Mouse (Mus musculus) liver, embryonic 12.5 days (tissue): Measurements from ENCODE around the gene Vps13c. TPM values are rescaled to one million over a fixed set of nuclear protein-coding genes. Genes with fewer than 3 reads are reported as not detected.

Source experiments
- ATAC-seq: fragments of 200-750 bp; cut with Nextera tagmentation; 2 replicates; pipeline ENCODE4 v1.8.0; 2017; ENCODE audit warnings: moderate number of reproducible peaks, mild to moderate bottlenecking, moderate library complexity
- H3K27ac ChIP-seq: fragments of 300-500 bp; sonication (generic); 2 replicates; pipeline ENCODE4 v1.5.1; 2016; ENCODE audit warnings: mild to moderate bottlenecking
- H3K27me3 ChIP-seq: fragments of 300-500 bp; sonication (generic); replicated peaks from 2 replicates; pipeline ENCODE4 v1.6.1; 2016; ENCODE audit warnings: mild to moderate bottlenecking, moderate library complexity
- H3K36me3 ChIP-seq: fragments of 300-500 bp; sonication (generic); 2 replicates; pipeline ENCODE4 v1.6.1; 2016; ENCODE audit warnings: mild to moderate bottlenecking, moderate library complexity
- H3K4me1 ChIP-seq: fragments of 300-500 bp; sonication (generic); 2 replicates; pipeline ENCODE4 v1.6.1; 2016
- H3K4me2 ChIP-seq: fragments of 300-500 bp; sonication (generic); 2 replicates; pipeline ENCODE4 v1.6.1; 2016; ENCODE audit warnings: mild to moderate bottlenecking, moderate library complexity
- H3K4me3 ChIP-seq: fragments of 300-500 bp; sonication (generic); 2 replicates; pipeline ENCODE4 v1.5.1; 2016; ENCODE audit warnings: mild to moderate bottlenecking, moderate library complexity
- H3K9ac ChIP-seq: fragments of 300-500 bp; sonication (generic); 2 replicates; pipeline ENCODE4 v1.6.1; 2016; ENCODE audit warnings: mild to moderate bottlenecking, moderate library complexity
- H3K9me3 ChIP-seq: fragments of 300-500 bp; sonication (generic); replicated peaks from 2 replicates; pipeline ENCODE4 v1.6.1; 2016; ENCODE audit warnings: mild to moderate bottlenecking, moderate library complexity
- WGBS: fragments of 180-500 bp; shearing (Covaris S2); methylation state at CpG from one replicate; pipeline ENCODE4 v1.1.7; 2016; ENCODE audit not compliant: insufficient replicate concordance; 5-methylcytosine and 5-hydroxymethylcytosine counted together
- polyA plus RNA-seq: library from polyadenylated mRNA; unstranded; fragments of >200 nt; fragmentation: Nextera tagmentation; extraction: Ambion mirVana; gene quantifications from 2 replicates; pipeline ENCODE4 v1.2.1, GENCODE M21; 2016

The Vps13c gene
- polyA plus RNA-seq: 9.7 and 11.7 TPM in 2 replicates

DNA sequence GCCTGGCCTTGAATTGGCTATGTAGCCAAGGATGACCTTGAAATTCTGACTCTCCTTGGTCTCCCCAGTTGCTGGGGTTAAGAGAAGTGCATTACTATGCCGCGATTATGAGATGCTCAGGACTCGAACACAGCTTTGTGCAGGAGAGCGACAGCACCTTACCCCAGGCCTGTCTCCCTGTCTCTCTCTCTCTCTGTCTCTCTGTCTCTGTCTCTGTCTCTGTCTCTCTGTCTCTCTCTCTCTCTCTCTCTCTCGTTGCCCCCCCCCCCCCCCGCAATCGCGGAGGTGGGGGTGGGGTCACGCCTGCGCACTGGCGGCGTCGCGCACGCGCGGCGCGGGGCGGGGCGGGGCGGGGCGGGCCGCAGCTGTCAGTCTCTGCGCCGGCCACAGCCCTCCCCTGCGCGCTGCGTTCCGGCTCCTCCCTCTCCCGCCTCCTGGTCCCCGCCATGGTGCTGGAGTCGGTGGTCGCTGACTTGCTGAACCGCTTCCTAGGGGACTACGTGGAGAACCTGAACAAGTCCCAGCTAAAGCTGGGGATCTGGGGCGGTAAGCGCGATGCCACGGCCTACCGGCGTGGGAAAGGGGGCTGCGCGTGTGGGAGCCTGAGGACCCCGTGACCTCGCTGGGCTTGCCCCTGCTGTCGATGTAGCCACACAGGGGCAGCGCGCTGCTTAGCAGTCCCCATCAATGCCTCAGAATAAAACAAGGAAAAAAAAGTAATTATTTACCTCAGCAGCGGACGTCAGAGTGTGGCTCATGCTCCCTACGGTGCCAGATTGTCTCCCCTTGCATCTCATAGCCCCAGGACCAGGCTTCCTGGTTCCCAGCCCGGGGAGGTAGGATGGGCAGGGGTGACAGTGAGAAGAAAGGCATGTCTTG lies at the start of gene Vps13c:
Gene Vps13c, plus strand, starts transcription at position 416 of the 879 bp plus-strand sequence.
- ATAC-seq: peak; percentile 96
- peaks cover 70% of the 10 kb centered on the region for H3K4me1 ChIP-seq
- WGBS: 0% methylated on average over 33 of the region's 53 CpGs

DNA sequence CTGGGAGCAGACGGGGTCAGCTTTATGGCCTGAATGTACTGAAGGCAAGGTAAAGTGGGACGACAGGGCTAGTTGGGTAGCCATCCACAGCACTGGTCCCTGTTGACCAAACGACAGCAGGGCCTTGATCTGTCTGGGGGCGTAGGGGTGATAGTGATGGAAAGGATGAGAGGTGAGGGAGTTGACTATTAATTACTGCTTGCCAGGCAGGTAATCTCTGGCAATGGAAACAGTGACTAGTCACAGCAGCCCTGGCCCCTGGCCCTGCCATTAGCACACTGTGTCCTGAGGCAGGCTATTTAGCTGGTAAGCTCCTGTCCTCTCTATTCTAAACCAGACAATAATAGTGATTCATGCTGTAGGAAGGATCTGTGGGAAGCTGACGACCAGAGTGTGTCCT lies 47.8 kb upstream of the Vps13c start:
- Histone ChIP-seq H3K4me2 (no peak overlapping the region), H3K4me3 (no peak overlapping the region), H3K9me3 (no peaks in the 10 kb centered on the region), H3K4me1 (no peaks in the 10 kb centered on the region), H3K36me3 (no peaks in the 10 kb centered on the region), H3K27me3 (peaks cover 14% of the 10 kb centered on the region), H3K27ac (no peak overlapping the region), H3K9ac (no peak overlapping the region)
- WGBS: 53% methylated on average over 5 of the region's 5 CpGs
- no peak for ATAC-seq

More for the DNA sequence above, at the start of gene Vps13c:
- Histone ChIP-seq H3K4me2 (peak within 1 kb of the TSS; percentile 78), H3K36me3 (peaks cover under 1% of the 10 kb centered on the region; the same call in 1 of the 2 replicates), H3K9me3 (no peaks in the 10 kb centered on the region), H3K9ac (peak within 1 kb of the TSS; percentile 89), H3K27ac (peak within 1 kb of the TSS; percentile 78), H3K4me3 (peak within 1 kb of the TSS; percentile 81), H3K27me3 (peaks cover 6% of the 10 kb centered on the region; the same call in 1 of the 2 replicates)

DNA sequence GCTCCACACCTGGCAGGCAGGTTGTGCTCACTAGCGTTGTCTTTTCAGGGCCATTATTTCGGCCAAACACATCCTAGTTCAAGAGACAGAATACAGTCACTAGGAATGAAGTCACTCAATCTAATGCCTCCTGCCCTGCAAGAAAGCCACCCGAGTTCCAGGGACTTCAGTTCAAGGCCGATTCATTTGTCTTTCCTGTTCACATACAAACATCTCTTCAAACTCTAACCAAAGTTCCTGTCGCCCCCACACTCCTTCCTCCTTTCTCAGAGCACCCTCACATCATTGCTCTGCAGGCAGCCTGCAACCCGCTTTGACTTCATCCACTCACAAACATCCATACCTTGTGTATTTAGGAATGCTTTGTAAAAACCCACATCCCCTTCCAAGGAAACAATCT lies 46.7 kb upstream of the Vps13c start:
- Histone ChIP-seq H3K36me3 (no peaks in the 10 kb centered on the region), H3K4me1 (no peaks in the 10 kb centered on the region), H3K27ac (no peak overlapping the region), H3K27me3 (peaks cover 14% of the 10 kb centered on the region), H3K4me3 (no peak overlapping the region), H3K9ac (no peak overlapping the region), H3K9me3 (no peaks in the 10 kb centered on the region), H3K4me2 (no peak overlapping the region)
- WGBS: 34% methylated on average over 6 of the region's 6 CpGs
- ATAC-seq: no peak

DNA sequence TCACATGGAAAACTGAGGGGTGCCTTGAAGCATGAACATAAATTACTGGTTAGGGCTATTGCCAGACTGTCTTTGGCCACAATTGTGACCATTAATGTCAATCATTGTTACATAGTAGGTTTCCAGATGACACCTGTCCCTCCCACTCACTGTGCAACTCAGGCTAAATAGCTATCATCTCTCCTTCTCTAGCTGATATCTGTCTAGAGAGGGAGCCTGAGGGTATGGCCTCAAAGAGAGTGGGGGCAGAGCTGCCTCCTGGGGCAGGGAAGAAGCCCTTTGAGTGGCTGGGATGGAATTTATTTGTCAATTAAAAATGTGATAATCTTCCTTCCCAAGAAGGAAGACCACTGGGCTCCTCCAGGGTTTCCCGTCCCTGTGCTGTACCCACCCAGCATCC lies 46.0 kb upstream of the Vps13c start:
- no peaks in the 10 kb centered on the region for H3K36me3 ChIP-seq
- H3K9me3 ChIP-seq: no peaks in the 10 kb centered on the region
- no peak overlapping the region for H3K4me2 ChIP-seq
- H3K27me3 ChIP-seq: peaks cover 14% of the 10 kb centered on the region
- ATAC-seq: no peak
- no peaks in the 10 kb centered on the region for H3K4me1 ChIP-seq
- no peak overlapping the region for H3K27ac ChIP-seq
- no peak overlapping the region for H3K4me3 ChIP-seq
- H3K9ac ChIP-seq: no peak overlapping the region
- 67% methylated on average over 1 of the region's 1 CpGs for WGBS

DNA sequence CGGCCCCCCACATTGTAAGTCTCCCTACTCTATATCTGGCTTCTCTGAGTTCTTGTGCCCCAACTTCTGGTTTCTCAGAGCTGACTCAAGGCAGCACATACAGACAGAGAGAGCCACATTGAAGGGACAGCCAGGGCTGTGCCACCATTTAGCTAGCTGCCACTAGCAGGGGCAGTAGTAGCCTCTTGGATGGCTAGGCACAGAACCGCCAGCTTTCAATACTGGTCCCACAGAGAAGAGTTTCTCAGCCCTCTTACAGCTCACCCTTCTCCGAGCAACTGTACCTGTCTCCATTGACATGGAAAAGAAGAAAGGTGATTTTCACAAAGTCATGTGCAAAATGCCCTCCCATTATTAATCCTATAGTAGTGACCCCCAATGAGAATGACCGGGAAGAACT lies 45.5 kb upstream of the Vps13c start:
- Histone ChIP-seq H3K36me3 (no peaks in the 10 kb centered on the region), H3K27me3 (peaks cover 14% of the 10 kb centered on the region), H3K9me3 (no peaks in the 10 kb centered on the region), H3K4me1 (no peaks in the 10 kb centered on the region), H3K4me3 (no peak overlapping the region), H3K27ac (no peak overlapping the region), H3K4me2 (no peak overlapping the region), H3K9ac (no peak overlapping the region)
- ATAC-seq: no peak
- WGBS: 73% methylated on average over 4 of the region's 4 CpGs

DNA sequence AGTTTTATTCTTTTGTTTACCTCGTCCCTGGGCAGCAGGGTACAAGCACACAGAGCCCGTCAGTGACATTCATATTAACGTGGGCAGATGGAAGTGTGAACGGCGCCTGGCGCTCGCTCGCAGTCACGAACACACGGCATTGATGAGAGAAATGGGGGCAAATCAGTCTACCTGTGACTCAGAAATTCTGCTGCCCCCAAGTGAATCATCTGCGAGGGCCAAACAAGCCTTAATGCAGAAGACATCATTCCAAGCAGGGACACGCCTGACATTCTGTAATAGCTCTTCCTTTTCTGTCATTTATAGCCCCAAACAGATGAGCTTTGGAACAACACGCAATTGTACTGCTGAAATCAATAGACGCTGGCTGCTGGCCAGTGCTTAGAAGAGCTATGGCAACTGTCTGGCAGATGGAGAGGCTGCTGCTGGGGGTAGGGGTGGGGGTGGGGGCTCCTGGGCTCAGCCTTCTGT lies 45.0 kb upstream of the Vps13c start:
- no peak overlapping the region for H3K4me2 ChIP-seq
- H3K9me3 ChIP-seq: no peaks in the 10 kb centered on the region
- no peak for ATAC-seq
- no peak overlapping the region for H3K9ac ChIP-seq
- WGBS: 63% methylated on average over 14 of the region's 14 CpGs
- no peak overlapping the region for H3K27ac ChIP-seq
- no peaks in the 10 kb centered on the region for H3K36me3 ChIP-seq
- H3K4me1 ChIP-seq: no peaks in the 10 kb centered on the region
- peaks cover 14% of the 10 kb centered on the region for H3K27me3 ChIP-seq
- no peak overlapping the region for H3K4me3 ChIP-seq

DNA sequence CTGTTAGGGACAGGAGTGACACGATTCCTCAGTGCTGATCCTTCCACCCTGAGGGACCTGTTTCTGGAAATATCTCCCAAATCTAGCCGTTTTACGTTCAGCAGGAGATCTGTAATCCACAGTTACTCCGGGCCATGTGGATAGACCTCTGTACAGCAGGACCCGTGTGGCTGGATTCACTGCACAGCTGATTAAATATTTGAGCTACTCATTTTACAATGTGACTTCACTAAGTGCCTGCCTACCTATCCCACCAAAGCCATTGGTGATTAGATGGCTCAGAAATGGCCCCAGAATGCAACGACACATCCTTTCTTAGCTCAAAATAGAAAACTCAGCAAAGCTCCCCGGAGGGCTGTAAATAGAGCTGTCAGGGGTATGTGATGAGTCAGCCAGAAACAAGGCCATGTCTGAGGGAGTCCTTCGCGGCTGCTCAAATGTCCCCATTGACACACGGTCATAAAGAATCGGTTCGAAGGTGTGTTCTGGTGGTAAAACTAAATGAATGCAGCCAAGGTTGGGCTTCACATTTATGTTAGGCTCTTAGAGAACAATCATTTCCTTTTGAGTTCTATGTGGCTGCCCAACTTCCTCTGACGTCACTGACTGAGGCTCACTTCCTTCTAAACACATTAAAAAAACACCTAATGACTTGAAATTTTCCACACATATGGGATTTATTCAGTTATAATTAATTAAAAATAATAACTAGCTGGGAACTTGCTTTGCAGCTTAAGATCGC lies 40.9 kb upstream of the Vps13c start:
- Histone ChIP-seq H3K9ac (no peak overlapping the region), H3K4me2 (no peak overlapping the region), H3K4me3 (no peak overlapping the region), H3K9me3 (no peaks in the 10 kb centered on the region), H3K27ac (no peak overlapping the region), H3K4me1 (no peaks in the 10 kb centered on the region), H3K36me3 (no peaks in the 10 kb centered on the region), H3K27me3 (peaks cover 17% of the 10 kb centered on the region)
- no peak for ATAC-seq
- 56% methylated on average over 14 of the region's 14 CpGs for WGBS

DNA sequence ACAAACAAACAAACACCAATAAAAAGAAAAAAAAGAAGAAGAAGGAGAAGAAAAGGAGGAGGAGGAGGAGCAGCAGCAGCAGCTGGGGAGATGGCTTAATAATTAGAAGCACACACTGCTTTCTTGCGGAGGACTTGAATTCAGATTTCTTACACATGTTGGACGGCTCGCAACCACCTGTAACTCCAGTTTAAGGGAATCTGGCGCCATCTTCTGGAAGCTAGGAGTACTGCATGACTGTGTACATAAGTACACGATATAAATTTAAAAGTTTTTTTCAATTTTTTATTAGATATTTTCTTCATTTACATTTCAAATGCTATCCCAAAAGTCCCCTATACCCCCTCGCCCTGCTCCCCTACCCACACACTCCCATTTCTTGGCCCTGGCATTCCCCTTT lies 38.0 kb upstream of the Vps13c start:
- Histone ChIP-seq H3K36me3 (no peaks in the 10 kb centered on the region), H3K27ac (no peak overlapping the region), H3K9me3 (no peaks in the 10 kb centered on the region), H3K4me2 (no peak overlapping the region), H3K27me3 (peaks cover 14% of the 10 kb centered on the region), H3K4me3 (no peak overlapping the region), H3K4me1 (peaks cover 4% of the 10 kb centered on the region; the same call in 1 of the 2 replicates), H3K9ac (no peak overlapping the region)
- ATAC-seq: no peak
- WGBS: 21% methylated on average over 6 of the region's 6 CpGs

DNA sequence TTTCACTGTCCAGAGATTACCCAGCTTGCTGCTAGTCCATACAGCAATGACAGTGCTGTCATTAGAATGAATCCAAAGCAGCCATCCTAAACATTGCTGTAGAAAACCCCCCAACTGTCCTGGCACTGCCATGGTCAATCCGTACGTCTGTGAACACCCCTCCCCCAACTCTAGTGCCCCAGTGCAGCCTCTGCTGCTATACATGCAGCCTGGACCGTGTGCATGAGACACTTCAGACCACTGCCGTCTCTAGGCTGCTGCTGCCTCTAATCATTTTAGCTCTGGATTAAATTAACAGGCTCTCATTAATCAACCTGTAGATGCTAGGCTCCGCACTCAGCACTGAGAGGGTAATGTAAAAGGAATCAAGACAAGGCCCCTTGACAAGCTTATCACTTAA lies 33.2 kb upstream of the Vps13c start:
- Histone ChIP-seq H3K36me3 (no peaks in the 10 kb centered on the region), H3K9ac (no peak overlapping the region), H3K27me3 (peaks cover 14% of the 10 kb centered on the region), H3K4me2 (no peak overlapping the region), H3K4me3 (no peak overlapping the region), H3K9me3 (no peaks in the 10 kb centered on the region), H3K4me1 (peaks cover 6% of the 10 kb centered on the region; the same call in 1 of the 2 replicates), H3K27ac (no peak overlapping the region)
- 53% methylated on average over 5 of the region's 5 CpGs for WGBS
- ATAC-seq: no peak

DNA sequence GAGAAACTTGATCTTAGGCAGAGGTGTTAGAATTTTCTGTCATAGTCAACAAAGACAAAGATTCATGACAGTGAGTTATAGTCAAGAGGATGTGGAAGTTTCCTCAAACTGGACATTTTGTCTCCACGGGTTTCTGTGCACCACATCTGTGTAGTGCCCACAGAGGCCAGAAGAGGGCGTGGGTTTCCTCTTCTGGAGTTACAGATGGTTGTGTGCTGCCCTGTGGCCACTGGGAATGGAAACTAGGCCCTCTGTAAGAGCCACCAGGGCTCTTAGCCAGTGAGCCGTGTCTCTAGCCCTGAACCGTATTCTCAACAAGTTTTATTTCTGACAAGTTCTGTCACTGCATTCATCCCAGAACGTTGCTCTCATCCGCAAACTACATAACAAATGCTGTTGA lies 29.7 kb upstream of the Vps13c start:
- Histone ChIP-seq H3K4me1 (peaks cover 6% of the 10 kb centered on the region; the same call in 1 of the 2 replicates), H3K9me3 (no peaks in the 10 kb centered on the region), H3K27ac (no peak overlapping the region), H3K9ac (no peak overlapping the region), H3K4me2 (no peak overlapping the region), H3K4me3 (no peak overlapping the region), H3K36me3 (no peaks in the 10 kb centered on the region), H3K27me3 (peaks cover 10% of the 10 kb centered on the region)
- WGBS: 66% methylated on average over 6 of the region's 6 CpGs
- ATAC-seq: no peak

DNA sequence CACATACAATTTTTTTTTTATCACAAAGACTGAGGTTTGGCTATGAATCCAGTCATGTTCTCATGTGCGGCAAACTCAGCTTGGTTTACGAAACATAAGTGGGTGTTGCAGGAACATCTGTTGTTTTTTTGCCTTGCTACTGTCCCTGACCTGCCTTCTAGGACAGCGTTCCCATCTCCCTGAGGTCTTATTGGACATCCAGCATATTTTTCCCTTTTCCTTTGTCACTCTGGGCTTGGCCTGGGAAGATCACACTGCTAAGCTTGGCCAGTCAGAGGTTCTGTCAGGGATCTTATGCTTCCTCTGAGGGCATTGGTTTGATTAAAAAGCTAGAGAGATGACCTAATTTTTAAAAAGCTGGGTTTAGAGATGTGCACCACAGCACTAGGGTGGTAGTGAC lies 29.1 kb upstream of the Vps13c start:
- Histone ChIP-seq H3K9me3 (no peaks in the 10 kb centered on the region), H3K27ac (no peak overlapping the region), H3K4me1 (peaks cover 6% of the 10 kb centered on the region; the same call in 1 of the 2 replicates), H3K27me3 (0 out of 2 replicates have a peak, but pooled peaks cover 4% of the 10 kb centered on the region), H3K9ac (no peak overlapping the region), H3K4me3 (no peak overlapping the region), H3K36me3 (no peaks in the 10 kb centered on the region), H3K4me2 (no peak overlapping the region)
- ATAC-seq: no peak
- 82% methylated on average over 3 of the region's 3 CpGs for WGBS

DNA sequence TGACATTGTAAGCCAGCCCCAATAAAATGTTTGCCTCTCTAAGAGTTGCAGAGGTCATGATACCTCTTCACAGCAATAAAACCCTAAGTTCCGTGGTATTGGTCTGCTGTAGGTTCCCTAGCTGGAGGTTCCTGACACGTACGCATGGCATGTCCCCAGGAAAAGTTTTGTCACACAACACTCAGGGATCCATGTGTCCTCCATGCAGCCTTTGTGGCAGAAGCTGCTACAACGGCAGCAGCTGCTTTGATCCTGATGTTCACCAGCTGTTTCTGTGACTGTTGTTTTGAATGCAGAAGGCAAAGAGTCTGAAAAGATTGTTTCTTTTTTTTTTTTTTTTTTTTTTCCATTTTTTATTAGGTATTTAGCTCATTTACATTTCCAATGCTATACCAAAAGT lies 27.0 kb upstream of the Vps13c start:
- no peaks in the 10 kb centered on the region for H3K9me3 ChIP-seq
- H3K27me3 ChIP-seq: 0 out of 2 replicates have a peak, but pooled peaks cover 4% of the 10 kb centered on the region
- ATAC-seq: no peak
- no peaks in the 10 kb centered on the region for H3K36me3 ChIP-seq
- H3K27ac ChIP-seq: no peak overlapping the region
- no peak overlapping the region for H3K4me3 ChIP-seq
- H3K4me2 ChIP-seq: no peak overlapping the region
- WGBS: 69% methylated on average over 4 of the region's 4 CpGs
- H3K4me1 ChIP-seq: 0 out of 2 replicates have a peak, but pooled peaks cover under 1% of the 10 kb centered on the region
- no peak overlapping the region for H3K9ac ChIP-seq
